Mouse (Mus musculus): ENCODE measurements at regions not wholly inside any gene's neighbourhood (a gene's known extent, or its start where the extent isn't known, plus 50 kb on each side); places are given as distances from the start of the nearest gene placed in this dataset.
"Not testable (repeated sequence)": the region's sequence is repeated elsewhere in the genome, so short reads cannot be mapped to it uniquely, and the experiment has no call there.

GRCm38 (mm10) chr13:25647711-25648429 is 377.6 kb upstream of the Nrsn1 start:
- Histone ChIP-seq H3K27ac (no peak overlapping the region), H3K9ac (replicated peaks; ENCODE audit: low read length) (no peak overlapping the region), H3K4me1 (ENCODE audit: insufficient read depth, low read length) (no peaks in the 10 kb centered on the region), H3K4me3 (ENCODE audit: low read length) (no peak overlapping the region), H3K27me3 (ENCODE audit: insufficient read depth, low read length) (no peaks in the 10 kb centered on the region), H3K36me3 (ENCODE audit: insufficient read depth, low read length) (no peaks in the 10 kb centered on the region), H3K9me3 (ENCODE audit: low read length) (no peaks in the 10 kb centered on the region), H3K4me2 (ENCODE audit: low read depth, low read length) (no peak overlapping the region)
- whole genome bisulfite sequencing, result 80% methylated on average over 3 of the region's 3 CpGs
- DNase-seq (ENCODE audit: low spot score), result no peak
- no peak for ATAC-seq
- TF ChIP-seq CTCF (IDR thresholded peaks at IDR 0.05; ENCODE audit: low read depth), result no peak

- H3K4me2 ChIP-seq (ENCODE audit: low read depth, low read length), result no peak overlapping the region
- H3K27me3 ChIP-seq (ENCODE audit: insufficient read depth, low read length), result no peaks in the 10 kb centered on the region
- no peak overlapping the region for H3K27ac ChIP-seq
- H3K4me1 ChIP-seq (ENCODE audit: insufficient read depth, low read length), result no peaks in the 10 kb centered on the region
- no peak overlapping the region for H3K9ac ChIP-seq (replicated peaks; ENCODE audit: low read length)
- 12% methylated on average over 6 of the region's 6 CpGs for WGBS
- DNase-seq (ENCODE audit: low spot score) (no peak), ATAC-seq (no peak)
- no peaks in the 10 kb centered on the region for H3K36me3 ChIP-seq (ENCODE audit: insufficient read depth, low read length)
- H3K4me3 ChIP-seq (ENCODE audit: low read length), result no peak overlapping the region
- H3K9me3 ChIP-seq (ENCODE audit: low read length), result no peaks in the 10 kb centered on the region
- no peak for TF ChIP-seq CTCF (IDR thresholded peaks at IDR 0.05; ENCODE audit: low read depth)
Observed at GRCm38 (mm10) chr13:25639522-25640291, 369.4 kb upstream of the Nrsn1 start.

- Histone ChIP-seq H3K27me3 (ENCODE audit: insufficient read depth, low read length) (no peaks in the 10 kb centered on the region), H3K4me2 (ENCODE audit: low read depth, low read length) (no peak overlapping the region), H3K27ac (no peak overlapping the region), H3K9ac (replicated peaks; ENCODE audit: low read length) (no peak overlapping the region), H3K4me1 (ENCODE audit: insufficient read depth, low read length) (no peaks in the 10 kb centered on the region), H3K4me3 (ENCODE audit: low read length) (no peak overlapping the region), H3K9me3 (ENCODE audit: low read length) (no peaks in the 10 kb centered on the region), H3K36me3 (ENCODE audit: insufficient read depth, low read length) (no peaks in the 10 kb centered on the region)
- TF ChIP-seq CTCF (IDR thresholded peaks at IDR 0.05; ENCODE audit: low read depth), result no peak
- DNase-seq (ENCODE audit: low spot score) (peak; percentile 72), ATAC-seq (no peak)
- 40% methylated on average over 4 of the region's 4 CpGs for WGBS
Observed at GRCm38 (mm10) chr13:25629466-25629865, 359.2 kb upstream of the Nrsn1 start.

GRCm38 (mm10) chr13:25617578-25617977 is 347.3 kb upstream of the Nrsn1 start:
- H3K4me1 ChIP-seq (ENCODE audit: insufficient read depth, low read length), result no peaks in the 10 kb centered on the region
- no peak for ATAC-seq
- H3K36me3 ChIP-seq (ENCODE audit: insufficient read depth, low read length), result no peaks in the 10 kb centered on the region
- no peak for TF ChIP-seq CTCF (IDR thresholded peaks at IDR 0.05; ENCODE audit: low read depth)
- H3K4me2 ChIP-seq (ENCODE audit: low read depth, low read length), result no peak overlapping the region
- no peak for DNase-seq (ENCODE audit: low spot score)
- H3K9ac ChIP-seq (replicated peaks; ENCODE audit: low read length), result no peak overlapping the region
- H3K27me3 ChIP-seq (ENCODE audit: insufficient read depth, low read length), result no peaks in the 10 kb centered on the region
- H3K9me3 ChIP-seq (ENCODE audit: low read length), result no peaks in the 10 kb centered on the region
- 51% methylated on average over 4 of the region's 4 CpGs for WGBS
- H3K4me3 ChIP-seq (ENCODE audit: low read length), result no peak overlapping the region
- H3K27ac ChIP-seq, result no peak overlapping the region

- H3K27me3 ChIP-seq (ENCODE audit: insufficient read depth, low read length), result no peaks in the 10 kb centered on the region
- H3K27ac ChIP-seq, result no peak overlapping the region
- no peaks in the 10 kb centered on the region for H3K9me3 ChIP-seq (ENCODE audit: low read length)
- H3K4me3 ChIP-seq (ENCODE audit: low read length), result no peak overlapping the region
- TF ChIP-seq CTCF (IDR thresholded peaks at IDR 0.05; ENCODE audit: low read depth), result no peak
- DNase-seq (ENCODE audit: low spot score), result no peak
- no peaks in the 10 kb centered on the region for H3K4me1 ChIP-seq (ENCODE audit: insufficient read depth, low read length)
- H3K9ac ChIP-seq (replicated peaks; ENCODE audit: low read length), result no peak overlapping the region
- no peak overlapping the region for H3K4me2 ChIP-seq (ENCODE audit: low read depth, low read length)
- ATAC-seq, result no peak
- WGBS, result 70% methylated on average over 4 of the region's 4 CpGs
- H3K36me3 ChIP-seq (ENCODE audit: insufficient read depth, low read length), result no peaks in the 10 kb centered on the region
Observed at GRCm38 (mm10) chr13:25611986-25612385, 341.7 kb upstream of the Nrsn1 start.

GRCm38 (mm10) chr13:25609641-25610040 is 339.3 kb upstream of the Nrsn1 start:
- ATAC-seq, result no peak
- Histone ChIP-seq H3K9ac (replicated peaks; ENCODE audit: low read length) (no peak overlapping the region), H3K4me3 (ENCODE audit: low read length) (no peak overlapping the region), H3K4me2 (ENCODE audit: low read depth, low read length) (no peak overlapping the region), H3K27me3 (ENCODE audit: insufficient read depth, low read length) (no peaks in the 10 kb centered on the region), H3K9me3 (ENCODE audit: low read length) (no peaks in the 10 kb centered on the region), H3K27ac (no peak overlapping the region), H3K4me1 (ENCODE audit: insufficient read depth, low read length) (no peaks in the 10 kb centered on the region), H3K36me3 (ENCODE audit: insufficient read depth, low read length) (no peaks in the 10 kb centered on the region)
- 88% methylated on average over 4 of the region's 4 CpGs for WGBS
- TF ChIP-seq CTCF (IDR thresholded peaks at IDR 0.05; ENCODE audit: low read depth), result no peak
- no peak for DNase-seq (ENCODE audit: low spot score)

GRCm38 (mm10) chr13:25609241-25609640 is 338.9 kb upstream of the Nrsn1 start:
- H3K9me3 ChIP-seq (ENCODE audit: low read length), result no peaks in the 10 kb centered on the region
- H3K27me3 ChIP-seq (ENCODE audit: insufficient read depth, low read length), result no peaks in the 10 kb centered on the region
- no peaks in the 10 kb centered on the region for H3K4me1 ChIP-seq (ENCODE audit: insufficient read depth, low read length)
- DNase-seq (ENCODE audit: low spot score) (no peak), ATAC-seq (no peak)
- H3K4me2 ChIP-seq (ENCODE audit: low read depth, low read length), result no peak overlapping the region
- WGBS, result 93% methylated on average over 1 of the region's 1 CpGs
- H3K27ac ChIP-seq, result no peak overlapping the region
- no peak overlapping the region for H3K4me3 ChIP-seq (ENCODE audit: low read length)
- no peaks in the 10 kb centered on the region for H3K36me3 ChIP-seq (ENCODE audit: insufficient read depth, low read length)
- no peak overlapping the region for H3K9ac ChIP-seq (replicated peaks; ENCODE audit: low read length)
- no peak for TF ChIP-seq CTCF (IDR thresholded peaks at IDR 0.05; ENCODE audit: low read depth)

- not testable (repeated sequence) for H3K4me2 ChIP-seq (ENCODE audit: low read depth, low read length); H3K9me3 ChIP-seq (ENCODE audit: low read length); H3K27me3 ChIP-seq (ENCODE audit: insufficient read depth, low read length); H3K9ac ChIP-seq (replicated peaks; ENCODE audit: low read length); ATAC-seq; H3K27ac ChIP-seq; H3K36me3 ChIP-seq (ENCODE audit: insufficient read depth, low read length); H3K4me3 ChIP-seq (ENCODE audit: low read length); H3K4me1 ChIP-seq (ENCODE audit: insufficient read depth, low read length)
- DNase-seq (ENCODE audit: low spot score), result peak; percentile 47
Observed at GRCm38 (mm10) chr13:25601351-25601750, 331.0 kb upstream of the Nrsn1 start.
